Mouse (Mus musculus) C2C12 (cell line): ENCODE measurements at regions not wholly inside any gene's neighbourhood (a gene's known extent, or its start where the extent isn't known, plus 50 kb on each side); places are given as distances from the start of the nearest gene placed in this dataset.

ENCODE experiments used
- CEBPB ChIP-seq: IDR thresholded peaks from one replicate; pipeline ENCODE4 v1.6.1; 2011; ENCODE audit warnings: low read depth, mild to moderate bottlenecking, control low read depth, moderate library complexity
- CTCF ChIP-seq: IDR thresholded peaks from one replicate; pipeline ENCODE4 v1.5.1; 2011; ENCODE audit not compliant: control insufficient read depth, insufficient read depth, insufficient read length

GRCm38 (mm10) chr14:72141136-72141535 lies 350.5 kb downstream of the Gm9195 start:
- TF ChIP-seq CTCF, result no peak
- no peak for TF ChIP-seq CEBPB
